Mouse (Mus musculus) heart, postnatal 0 days (tissue): Measurements from ENCODE around the gene Hist1h3c. TPM values are rescaled to one million over a fixed set of nuclear protein-coding genes. Genes with fewer than 3 reads are reported as not detected.
A peak's percentile ranks its signal among the peaks of the same experiment; 100 is the strongest.

Experiments
- ATAC-seq: fragments of 200-750 bp; cut with Nextera tagmentation; 2 replicates; pipeline ENCODE4 v1.8.0; 2017; ENCODE audit warnings: low read depth, moderate number of reproducible peaks, moderate library complexity; ENCODE audit not compliant: insufficient read depth
- DNase-seq: peaks from one replicate; pipeline ENCODE4 v3.0.0-alpha.2; 2016; ENCODE audit warnings: low spot score
- H3K27ac ChIP-seq: fragments of 300-500 bp; sonication (generic); 2 replicates; pipeline ENCODE4 v1.5.1; 2014; ENCODE audit warnings: low read depth, mild to moderate bottlenecking
- H3K27me3 ChIP-seq: fragments of 300-500 bp; sonication (generic); 2 replicates; pipeline ENCODE4 v1.6.1; 2014; ENCODE audit warnings: low read length, mixed read lengths; ENCODE audit not compliant: control insufficient read depth, insufficient read depth
- H3K36me3 ChIP-seq: fragments of 300-500 bp; sonication (generic); replicated peaks from 2 replicates; pipeline ENCODE4 v1.6.1; 2014; ENCODE audit warnings: low read length, mixed read lengths; ENCODE audit not compliant: control insufficient read depth, insufficient read depth
- H3K4me1 ChIP-seq: fragments of 300-500 bp; sonication (generic); 2 replicates; pipeline ENCODE4 v1.6.1; 2014; ENCODE audit warnings: antibody characterized with exemption; ENCODE audit not compliant: control insufficient read depth, insufficient read depth
- H3K4me2 ChIP-seq: fragments of 300-500 bp; sonication (generic); 2 replicates; pipeline ENCODE4 v1.6.1; 2014; ENCODE audit warnings: low read depth, mild to moderate bottlenecking, low read length, moderate library complexity
- H3K4me3 ChIP-seq: fragments of 300-500 bp; sonication (generic); 2 replicates; pipeline ENCODE4 v1.5.1; 2014; ENCODE audit warnings: low read depth, low read length
- H3K9ac ChIP-seq: fragments of 300-500 bp; sonication (generic); replicated peaks from 2 replicates; pipeline ENCODE4 v1.6.1; 2014; ENCODE audit warnings: low read depth, low read length, mixed read lengths
- H3K9me3 ChIP-seq: fragments of 300-500 bp; sonication (generic); replicated peaks from 2 replicates; pipeline ENCODE4 v1.6.1; 2016; ENCODE audit warnings: low read length; ENCODE audit not compliant: control insufficient read depth
- CTCF ChIP-seq: IDR thresholded peaks from 2 replicates; pipeline ENCODE4 v1.5.1; 2016; ENCODE audit warnings: antibody characterized with exemption, control low read depth, low read depth
- EP300 ChIP-seq: IDR thresholded peaks from 2 replicates; pipeline ENCODE4 v1.6.1; 2016; ENCODE audit warnings: antibody characterized with exemption, low read depth
- WGBS: fragments of 180-500 bp; shearing (Covaris S2); extraction: QIAGEN DNeasy Blood & Tissue Kit; methylation state at CpG from one replicate; pipeline ENCODE4 v1.1.7; 2014; 5-methylcytosine and 5-hydroxymethylcytosine counted together
- polyA plus RNA-seq: library from polyadenylated mRNA; unstranded; fragments of >200 nt; fragmentation: Nextera tagmentation; extraction: Ambion mirVana; gene quantifications from 2 replicates; pipeline ENCODE4 v1.2.1, GENCODE M21; 2015
- total RNA-seq: library from RNA; depleted of rRNA; stranded (reverse); fragments of >200 nt; gene quantifications from 2 replicates; pipeline ENCODE4 v1.2.3, GENCODE M21; 2014; ENCODE audit warnings: low replicate concordance

Gene Hist1h3c
- total and polyA plus RNA-seq, 2 experiments from 2014 or later, result 1.3 to 1,907 TPM

DNA sequence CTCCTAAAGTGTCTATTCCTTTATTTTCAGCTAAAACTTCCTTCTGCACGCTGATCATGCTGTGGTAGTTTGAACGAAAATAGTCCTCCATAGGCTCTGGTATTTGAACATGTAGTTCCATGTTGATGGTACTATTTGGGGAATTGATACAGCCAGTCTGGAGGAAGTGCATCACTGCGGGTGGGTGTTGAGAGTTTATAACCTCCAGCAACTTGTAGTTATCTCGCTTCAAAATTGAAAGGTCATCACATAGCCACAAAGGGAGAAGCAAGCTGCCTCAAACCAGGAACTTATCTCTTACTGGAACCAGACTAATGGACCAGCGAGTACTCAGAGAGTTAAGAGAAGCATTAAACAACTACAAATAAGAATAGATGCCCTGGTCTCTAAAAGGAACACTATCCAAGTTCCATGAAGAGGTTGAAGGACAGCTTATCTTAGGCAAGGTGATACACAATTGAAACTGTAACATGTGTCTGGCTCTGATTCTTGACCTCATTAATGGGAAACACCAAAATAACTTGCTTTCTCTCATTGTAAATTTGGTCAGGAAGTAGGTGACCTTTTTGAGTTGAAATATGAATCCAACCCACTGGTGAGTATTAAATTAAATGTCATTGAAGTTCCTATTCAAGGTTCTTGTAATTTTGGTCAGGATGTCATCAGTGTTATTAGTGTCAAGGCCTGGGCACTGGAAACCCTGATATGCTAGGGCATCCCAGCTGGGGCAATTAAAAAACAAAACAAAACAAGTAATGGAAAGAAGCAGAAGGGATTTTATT is 28.9 kb downstream of the Hist1h3c start:
- TF ChIP-seq CTCF (no peak), EP300 (no peak)
- H3K4me1 ChIP-seq, result peaks cover 5% of the 10 kb centered on the region; the same call in 1 of the 2 replicates
- 40% methylated on average over 5 of the region's 5 CpGs for WGBS
- peak overlapping the region; percentile 36 for H3K27ac ChIP-seq
- 0 out of 2 replicates have a peak, but pooled peaks have one; percentile 27 for ATAC-seq
- no peak overlapping the region for H3K4me3 ChIP-seq
- H3K4me2 ChIP-seq, result no peak overlapping the region
- H3K36me3 ChIP-seq, result no peaks in the 10 kb centered on the region
- H3K27me3 ChIP-seq, result no peaks in the 10 kb centered on the region
- no peaks in the 10 kb centered on the region for H3K9me3 ChIP-seq
- no peak for DNase-seq
- no peak overlapping the region for H3K9ac ChIP-seq

DNA sequence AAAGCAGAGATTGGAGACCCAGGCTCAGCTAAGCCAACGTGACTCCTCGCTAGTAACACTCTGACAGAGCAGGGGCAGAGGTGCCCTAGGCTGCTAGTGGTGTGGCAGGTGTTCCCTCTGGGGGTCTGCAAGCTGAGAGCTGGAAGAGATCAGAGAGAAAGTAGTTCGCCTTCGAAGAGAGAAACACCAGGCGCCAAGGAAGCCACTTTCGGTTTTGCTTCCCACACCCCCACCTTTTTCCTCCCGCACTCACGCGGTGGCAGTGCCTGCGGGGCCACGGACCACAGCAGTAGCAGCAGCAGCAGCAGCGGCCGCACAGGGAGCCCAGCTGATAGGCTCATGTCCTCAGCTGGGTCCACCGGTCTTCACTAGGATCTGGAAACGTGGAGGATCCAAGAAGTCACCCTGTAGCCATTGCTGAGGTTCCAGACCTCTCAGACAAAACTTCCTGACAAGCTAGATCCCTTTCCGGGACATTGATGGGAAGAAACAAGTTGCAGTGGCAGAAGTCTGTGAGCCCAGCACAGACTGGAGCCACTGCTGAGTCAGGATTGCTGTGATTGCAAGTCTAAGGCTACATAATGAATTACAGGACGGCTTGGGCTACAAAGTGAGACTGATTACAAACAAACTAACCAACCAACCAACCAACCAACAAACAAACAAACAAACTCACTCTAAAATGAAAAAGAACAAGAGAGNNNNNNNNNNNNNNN is 34.9 kb downstream of the Hist1h3c start, which contains the start of gene Hfe:
Gene Hfe (minus strand): TSS at position 481 of the 716 bp plus-strand sequence.
- H3K9ac ChIP-seq, result peak within 1 kb of the TSS; percentile 82
- no peaks in the 10 kb centered on the region for H3K9me3 ChIP-seq
- peak within 1 kb of the TSS; percentile 83 for H3K27ac ChIP-seq
- peaks cover 4% of the 10 kb centered on the region; the same call in 1 of the 2 replicates for H3K4me1 ChIP-seq
- WGBS, result 2% methylated on average over 17 of the region's 17 CpGs
- DNase-seq (peak; percentile 70), ATAC-seq (peak; percentile 58)
- no peaks in the 10 kb centered on the region for H3K36me3 ChIP-seq
- H3K27me3 ChIP-seq, result no peaks in the 10 kb centered on the region
- TF ChIP-seq EP300 (no peak), CTCF (no peak)
- peak within 1 kb of the TSS; percentile 91 for H3K4me2 ChIP-seq
- peak within 1 kb of the TSS; percentile 70 for H3K4me3 ChIP-seq

DNA sequence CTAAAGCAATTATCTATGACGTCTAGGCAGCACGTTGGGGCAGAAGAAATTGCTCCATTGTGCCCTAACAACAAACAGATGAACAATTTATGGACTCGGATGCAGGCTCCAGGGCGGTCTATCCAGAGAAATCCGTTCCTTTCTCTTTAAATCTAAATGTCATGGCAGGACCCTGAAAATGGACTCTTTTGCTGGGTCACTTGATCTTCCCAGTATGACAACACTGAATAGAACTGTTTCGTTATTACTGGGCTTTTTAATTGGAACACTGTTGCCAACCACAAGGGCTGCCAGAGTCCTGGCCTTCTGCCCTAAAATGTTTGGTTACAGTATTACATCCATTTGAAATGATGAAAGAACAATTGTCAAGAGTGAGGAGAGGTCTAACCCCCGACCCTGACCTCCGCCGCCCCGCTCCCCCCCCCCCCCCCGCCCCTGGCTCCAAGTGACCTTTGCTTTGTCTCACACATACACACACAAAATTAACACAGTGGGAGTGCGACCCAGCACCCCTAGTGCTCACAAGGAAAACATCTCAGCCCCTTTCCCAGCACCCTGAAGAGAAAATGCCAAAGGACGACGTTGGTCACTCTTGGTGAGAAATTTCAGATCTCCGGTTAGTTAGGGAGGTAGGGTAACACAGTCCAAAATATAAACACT is 35.6 kb downstream of the Hist1h3c start:
- DNase-seq (no peak), ATAC-seq (no peak; the same call in 1 of the 2 replicates)
- H3K9ac ChIP-seq, result peak overlapping the region; percentile 82
- H3K27ac ChIP-seq, result peak overlapping the region; percentile 83
- no peak for TF ChIP-seq CTCF
- TF ChIP-seq EP300, result no peak
- H3K4me1 ChIP-seq, result peaks cover 4% of the 10 kb centered on the region; the same call in 1 of the 2 replicates
- no peaks in the 10 kb centered on the region for H3K27me3 ChIP-seq
- 33% methylated on average over 15 of the region's 15 CpGs for WGBS
- H3K36me3 ChIP-seq, result no peaks in the 10 kb centered on the region
- no peaks in the 10 kb centered on the region for H3K9me3 ChIP-seq
- peak overlapping the region; percentile 70 for H3K4me3 ChIP-seq
- H3K4me2 ChIP-seq, result peak overlapping the region; percentile 91

DNA sequence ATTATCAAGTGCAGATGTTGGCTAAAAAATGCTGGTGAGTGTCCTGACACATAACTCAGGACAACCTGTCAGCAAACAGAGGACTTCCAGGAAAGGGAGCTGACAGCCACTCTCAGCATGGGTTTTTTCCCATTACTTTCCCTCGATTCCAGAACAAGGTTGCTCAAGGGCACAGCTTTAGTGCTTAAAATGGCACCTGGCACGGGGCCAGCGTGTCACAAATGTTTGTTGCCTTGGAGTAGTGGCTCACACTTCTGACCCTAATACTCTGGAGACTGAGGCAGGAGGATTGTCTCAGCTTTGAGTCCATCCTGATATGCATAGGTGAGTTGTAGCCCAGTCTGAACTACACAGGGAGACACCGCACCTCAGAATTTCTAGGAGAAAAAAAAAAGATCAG is 36.7 kb downstream of the Hist1h3c start:
- no peaks in the 10 kb centered on the region for H3K36me3 ChIP-seq
- H3K4me1 ChIP-seq, result peaks cover 4% of the 10 kb centered on the region; the same call in 1 of the 2 replicates
- ATAC-seq (0 out of 2 replicates have a peak, but pooled peaks have one; percentile 16), DNase-seq (no peak)
- 42% methylated on average over 4 of the region's 4 CpGs for WGBS
- H3K4me2 ChIP-seq, result no peak overlapping the region
- no peak overlapping the region for H3K9ac ChIP-seq
- no peak overlapping the region for H3K27ac ChIP-seq
- no peak overlapping the region for H3K4me3 ChIP-seq
- H3K27me3 ChIP-seq, result no peaks in the 10 kb centered on the region
- no peaks in the 10 kb centered on the region for H3K9me3 ChIP-seq
- TF ChIP-seq CTCF, result no peak
- no peak for TF ChIP-seq EP300

DNA sequence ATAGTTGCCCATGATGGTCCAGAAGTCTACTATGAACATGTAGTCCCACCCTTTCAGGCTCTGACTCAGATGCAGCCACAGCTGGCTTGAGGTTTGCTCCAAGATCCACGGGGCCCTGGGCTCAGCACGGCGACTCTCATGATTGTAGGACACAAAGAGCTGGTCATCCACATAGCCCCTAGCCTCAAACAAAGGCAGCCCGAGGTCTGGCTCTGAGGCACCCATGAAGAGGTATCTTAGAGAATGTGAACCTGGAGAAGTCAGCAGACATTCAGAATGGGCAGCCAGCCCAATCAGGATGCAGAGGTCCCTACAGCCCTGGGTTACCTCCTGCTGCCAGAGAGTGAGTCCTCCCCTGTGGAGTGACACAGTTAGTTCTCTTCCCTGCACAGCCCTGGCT is 37.4 kb downstream of the Hist1h3c start:
- no peak for DNase-seq
- no peak overlapping the region for H3K9ac ChIP-seq
- H3K36me3 ChIP-seq, result no peaks in the 10 kb centered on the region
- WGBS, result 88% methylated on average over 4 of the region's 4 CpGs
- TF ChIP-seq CTCF (no peak), EP300 (no peak)
- no peaks in the 10 kb centered on the region for H3K27me3 ChIP-seq
- H3K4me1 ChIP-seq, result peaks cover 4% of the 10 kb centered on the region; the same call in 1 of the 2 replicates
- no peak overlapping the region for H3K27ac ChIP-seq
- no peak overlapping the region for H3K4me3 ChIP-seq
- no peak overlapping the region for H3K4me2 ChIP-seq
- no peaks in the 10 kb centered on the region for H3K9me3 ChIP-seq
- ATAC-seq, result no peak
